Mouse (Mus musculus) forebrain, embryonic 12.5 days (tissue): ENCODE measurements at regions not wholly inside any gene's neighbourhood (a gene's known extent, or its start where the extent isn't known, plus 50 kb on each side); places are given as distances from the start of the nearest gene placed in this dataset.

Experiments used
- ATAC-seq: fragments of 200-750 bp; cut with Nextera tagmentation; 2 replicates; pipeline ENCODE4 v1.8.0; 2017; ENCODE audit warnings: moderate TSS enrichment; ENCODE audit not compliant: low FRiP score
- H3K27ac ChIP-seq: fragments of 300-500 bp; sonication (generic); 2 replicates; pipeline ENCODE4 v1.5.1; 2016; ENCODE audit warnings: mild to moderate bottlenecking
- H3K27me3 ChIP-seq: fragments of 300-500 bp; sonication (generic); 2 replicates; pipeline ENCODE4 v1.6.1; 2016; ENCODE audit warnings: mild to moderate bottlenecking
- H3K36me3 ChIP-seq: fragments of 300-500 bp; sonication (generic); replicated peaks from 2 replicates; pipeline ENCODE4 v1.6.1; 2016; ENCODE audit warnings: mild to moderate bottlenecking
- H3K4me1 ChIP-seq: fragments of 300-500 bp; sonication (generic); 2 replicates; pipeline ENCODE4 v1.6.1; 2016
- H3K4me2 ChIP-seq: fragments of 300-500 bp; sonication (generic); 2 replicates; pipeline ENCODE4 v1.6.1; 2016; ENCODE audit warnings: mild to moderate bottlenecking, moderate library complexity
- H3K4me3 ChIP-seq: fragments of 300-500 bp; sonication (generic); replicated peaks from 2 replicates; pipeline ENCODE4 v1.5.1; 2016; ENCODE audit warnings: mild to moderate bottlenecking
- H3K9ac ChIP-seq: fragments of 300-500 bp; sonication (generic); 2 replicates; pipeline ENCODE4 v1.6.1; 2016; ENCODE audit warnings: mild to moderate bottlenecking
- H3K9me3 ChIP-seq: fragments of 300-500 bp; sonication (generic); 2 replicates; pipeline ENCODE4 v1.6.1; 2016
- WGBS: fragments of 180-500 bp; shearing (Covaris S2); methylation state at CpG from one replicate; pipeline ENCODE4 v1.1.7; 2016; 5-methylcytosine and 5-hydroxymethylcytosine counted together

GRCm38 (mm10) chr11:7765303-7765702 is 551.6 kb upstream of the Igfbp3 start:
- H3K9me3 ChIP-seq = no peaks in the 10 kb centered on the region
- 71% methylated on average over 1 of the region's 1 CpGs for WGBS
- H3K9ac ChIP-seq = no peak overlapping the region
- no peak for ATAC-seq
- no peaks in the 10 kb centered on the region for H3K36me3 ChIP-seq
- H3K4me2 ChIP-seq = no peak overlapping the region
- H3K27me3 ChIP-seq = no peaks in the 10 kb centered on the region
- no peaks in the 10 kb centered on the region for H3K4me1 ChIP-seq
- H3K4me3 ChIP-seq = no peak overlapping the region
- H3K27ac ChIP-seq = no peak overlapping the region

DNA sequence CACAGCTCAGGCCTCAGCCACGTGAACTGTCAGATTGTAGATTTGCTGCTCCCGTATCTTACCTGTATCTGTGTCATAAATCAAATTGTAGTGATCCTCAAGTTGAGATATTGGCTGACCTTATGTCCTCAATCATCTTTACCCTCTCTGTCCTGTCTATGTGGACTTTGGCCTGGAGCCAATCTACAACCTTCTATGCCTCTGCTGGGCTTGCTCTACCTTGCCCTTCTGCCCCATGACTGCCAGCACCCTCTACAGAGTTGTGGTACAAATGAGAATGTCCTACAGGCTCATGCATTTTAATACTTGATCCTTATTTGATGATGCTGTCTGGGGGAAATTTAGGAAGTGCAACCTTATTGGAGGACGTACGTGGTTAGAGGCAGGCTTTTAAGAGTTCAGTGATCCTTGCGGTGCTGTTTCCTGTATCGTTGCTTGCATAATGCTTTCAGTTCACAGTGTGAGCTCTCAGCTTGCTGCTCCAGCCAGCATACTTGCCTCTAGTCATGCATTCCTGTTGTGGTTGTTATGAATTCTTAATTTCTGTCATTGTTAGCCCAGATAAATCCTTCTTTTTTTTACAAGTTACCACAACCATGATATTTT is 545.2 kb upstream of the Igfbp3 start:
- H3K4me3 ChIP-seq = no peak overlapping the region
- H3K4me1 ChIP-seq = no peaks in the 10 kb centered on the region
- no peak overlapping the region for H3K9ac ChIP-seq
- no peaks in the 10 kb centered on the region for H3K9me3 ChIP-seq
- no peaks in the 10 kb centered on the region for H3K27me3 ChIP-seq
- ATAC-seq = no peak
- no peak overlapping the region for H3K4me2 ChIP-seq
- WGBS = 91% methylated on average over 6 of the region's 6 CpGs
- no peaks in the 10 kb centered on the region for H3K36me3 ChIP-seq
- no peak overlapping the region for H3K27ac ChIP-seq
